In genomic region chr11:88047871-88048531, GRCm38 (mm10) we compare ENCODE assay signal across 8 mouse cellular contexts. TPM values are rescaled to one million over a fixed set of nuclear protein-coding genes. Genes with fewer than 3 reads are reported as not detected.
DNase-seq lines count a peak whose midpoint lies in the region; ATAC-seq lines count a peak whose summit lies in the region.

No protein-coding gene starts in this region.

- peak overlapping the region; percentile 98 for H3K4me3 ChIP-seq in forebrain, embryonic 12.5 days (replicated peaks)
- H3K4me3 ChIP-seq in lung, embryonic 15.5 days = peak overlapping the region; percentile 95

- peaks cover 32% of the 10 kb centered on the region for H3K36me3 ChIP-seq in forebrain, embryonic 12.5 days (replicated peaks)
- H3K36me3 ChIP-seq in lung, embryonic 15.5 days = peaks cover 31% of the 10 kb centered on the region

- H3K9ac ChIP-seq in forebrain, embryonic 12.5 days = peak overlapping the region; percentile 99
- H3K9ac ChIP-seq in lung, embryonic 15.5 days = peak overlapping the region; percentile 100

- H3K4me1 ChIP-seq in forebrain, embryonic 12.5 days = peaks cover 37% of the 10 kb centered on the region
- peaks cover 34% of the 10 kb centered on the region for H3K4me1 ChIP-seq in lung, embryonic 15.5 days

- peak overlapping the region; percentile 99 for H3K27ac ChIP-seq in forebrain, embryonic 12.5 days
- peak overlapping the region; percentile 100 for H3K27ac ChIP-seq in lung, embryonic 15.5 days

- H3K27me3 ChIP-seq in forebrain, embryonic 12.5 days = no peaks in the 10 kb centered on the region
- no peaks in the 10 kb centered on the region for H3K27me3 ChIP-seq in lung, embryonic 15.5 days

- WGBS in forebrain, embryonic 12.5 days = under 1% methylated on average over 66 of the region's 76 CpGs
- WGBS in lung, embryonic 15.5 days = under 1% methylated on average over 72 of the region's 76 CpGs

- peak overlapping the region; percentile 68 for H3K4me2 ChIP-seq in forebrain, embryonic 12.5 days
- H3K4me2 ChIP-seq in lung, embryonic 15.5 days = peak overlapping the region; percentile 65

- H3K9me3 ChIP-seq in forebrain, embryonic 12.5 days = no peaks in the 10 kb centered on the region
- no peaks in the 10 kb centered on the region for H3K9me3 ChIP-seq in lung, embryonic 15.5 days

- DNase-seq in ES-CJ7 (ENCODE audit: low read depth, low spot score) = peak; percentile 81
- peak; percentile 79 for DNase-seq in heart, postnatal 4 days
- DNase-seq in layer of hippocampus, adult 9-11 months = peak; percentile 72
- peak; percentile 58 to 67 for DNase-seq in thymus, adult 18-20 months

- ATAC-seq in cerebellum, adult (ENCODE audit: insufficient number of reproducible peaks, low FRiP score, low TSS enrichment) = peak; percentile 56
- ATAC-seq in forebrain, embryonic 12.5 days (ENCODE audit: low FRiP score) = peak; percentile 84
- peak; percentile 76 for ATAC-seq in lung, embryonic 15.5 days (ENCODE audit: borderline replicate concordance, extremely low read depth, low FRiP score, low TSS enrichment)
- peak; percentile 20; the same call in 1 of the 2 replicates for ATAC-seq in neutrophil, adult 5-6 weeks (ENCODE audit: extremely low read depth, insufficient number of reproducible peaks, low FRiP score, poor library complexity, severe bottlenecking)

RNA-seq across cellular contexts. Expression of gene Srsf1, which starts 0.8 kb away (rescaled TPM):
- polyA plus RNA-seq in forebrain, embryonic 12.5 days (2016; fragmentation: Nextera tagmentation; extraction: Ambion mirVana) = 564 and 577 TPM in 2 replicates
- 100 to 1,000 TPM; 207 to 224 TPM for total RNA-seq in heart, postnatal 4 days (2021)
- 308 and 313 TPM in 2 replicates for polyA plus RNA-seq in lung, embryonic 15.5 days (2015; fragmentation: Nextera tagmentation; extraction: Ambion mirVana)
- total RNA-seq in neutrophil, adult 5-6 weeks (2017) = 353 and 395 TPM in 2 replicates

RNA-seq across cellular contexts. Expression of gene Vezf1, which starts 20.1 kb away (rescaled TPM):
- 84.8 and 91.5 TPM in 2 replicates for polyA plus RNA-seq in forebrain, embryonic 12.5 days (2016; fragmentation: Nextera tagmentation; extraction: Ambion mirVana)
- 10 to 100 TPM; 36.7 to 41.3 TPM for total RNA-seq in heart, postnatal 4 days (2021)
- 37.7 and 39.7 TPM in 2 replicates for polyA plus RNA-seq in lung, embryonic 15.5 days (2015; fragmentation: Nextera tagmentation; extraction: Ambion mirVana)
- 45.5 and 47.7 TPM in 2 replicates for total RNA-seq in neutrophil, adult 5-6 weeks (2017)

RNA-seq across cellular contexts. Expression of gene Cuedc1, which starts 49.9 kb away (rescaled TPM):
- polyA plus RNA-seq in forebrain, embryonic 12.5 days (2016; fragmentation: Nextera tagmentation; extraction: Ambion mirVana) = 41.1 and 42.5 TPM in 2 replicates
- 10 to 100 TPM; 39.5 to 40.0 TPM for total RNA-seq in heart, postnatal 4 days (2021)
- polyA plus RNA-seq in lung, embryonic 15.5 days (2015; fragmentation: Nextera tagmentation; extraction: Ambion mirVana) = 17.7 and 19.7 TPM in 2 replicates
- total RNA-seq in neutrophil, adult 5-6 weeks (2017) = 6.3 and 7.1 TPM in 2 replicates

Comparison
In these comparisons a context has a peak if more than half of its experiments do, and no peak if none do; other contexts are left out.
1. Peak in every context shown above with its lines: DNase-seq, ATAC-seq, H3K4me3 ChIP-seq and H3K27ac ChIP-seq.
2. ATAC-seq: peak in every context shown above with its lines; median percentile 84 in forebrain, embryonic 12.5 days; 76 in lung, embryonic 15.5 days; 56 in cerebellum, adult; 20 in neutrophil, adult 5-6 weeks.